Mouse (Mus musculus) kidney, postnatal 36 days (tissue): ENCODE data around the gene Ctbs.
"Not testable (repeated sequence)": the region's sequence is repeated elsewhere in the genome, so short reads cannot be mapped to it uniquely, and the experiment has no call there.

Source experiments
- DNase-seq, 2 experiments: peaks; one replicate each; pipeline ENCODE4 v3.0.0; 2021 to 2022; ENCODE audit warnings: mixed read lengths in 2 of 2

The Ctbs gene

GRCm38 (mm10) chr3:146449745-146450250 lies at the start of gene Ctbs:
Gene Ctbs (plus strand): TSS chr3:146449795.
- no peak for DNase-seq

GRCm38 (mm10) chr3:146403770-146404169 lies 45.8 kb upstream of the Ctbs start:
- peak in 1 of 2 experiments; percentile 38 for DNase-seq

GRCm38 (mm10) chr3:146404311-146405201 lies 45.0 kb upstream of the Ctbs start, which contains the start of gene Ssx2ip:
Gene Ssx2ip (plus strand): TSS chr3:146404642.
- DNase-seq, result peak; percentile 97 to 99

GRCm38 (mm10) chr3:146405213-146406006 lies 44.2 kb upstream of the Ctbs start:
- peak in 1 of 2 experiments; percentile 10 for DNase-seq

GRCm38 (mm10) chr3:146406007-146406341 lies 43.6 kb upstream of the Ctbs start:
- peak; percentile 66 to 71 for DNase-seq

GRCm38 (mm10) chr3:146407086-146407721 lies 42.4 kb upstream of the Ctbs start:
- peak; percentile 37 to 39 for DNase-seq

GRCm38 (mm10) chr3:146410114-146410513 lies 39.5 kb upstream of the Ctbs start:
- no peak for DNase-seq

- DNase-seq, result no peak
Observed at GRCm38 (mm10) chr3:146412008-146412407, 37.6 kb upstream of the Ctbs start.

GRCm38 (mm10) chr3:146412480-146412879 lies 37.1 kb upstream of the Ctbs start:
- no peak for DNase-seq

- DNase-seq, result no peak
Observed at GRCm38 (mm10) chr3:146413016-146413415, 36.6 kb upstream of the Ctbs start.

- no peak for DNase-seq
Observed at GRCm38 (mm10) chr3:146413992-146414391, 35.6 kb upstream of the Ctbs start.

- DNase-seq, result peak; percentile 55 to 72
Observed at GRCm38 (mm10) chr3:146414555-146414954, 35.0 kb upstream of the Ctbs start.

GRCm38 (mm10) chr3:146417873-146418272 lies 31.7 kb upstream of the Ctbs start:
- DNase-seq, result no peak

GRCm38 (mm10) chr3:146418901-146419300 lies 30.7 kb upstream of the Ctbs start:
- DNase-seq, result no peak

GRCm38 (mm10) chr3:146419534-146419933 lies 30.1 kb upstream of the Ctbs start:
- DNase-seq, result no peak

GRCm38 (mm10) chr3:146419992-146420537 lies 29.5 kb upstream of the Ctbs start:
- DNase-seq, result no peak

- DNase-seq, result no peak
Observed at GRCm38 (mm10) chr3:146421787-146422186, 27.8 kb upstream of the Ctbs start.

- DNase-seq, result peak in 1 of 2 experiments; percentile 68
Observed at GRCm38 (mm10) chr3:146423710-146424109, 25.9 kb upstream of the Ctbs start.

GRCm38 (mm10) chr3:146424306-146424900 lies 25.2 kb upstream of the Ctbs start:
- peak in 1 of 2 experiments; percentile 38 for DNase-seq

GRCm38 (mm10) chr3:146425902-146426301 lies 23.7 kb upstream of the Ctbs start:
- DNase-seq, result no peak

- DNase-seq, result no peak
Observed at GRCm38 (mm10) chr3:146426489-146426888, 23.1 kb upstream of the Ctbs start.

GRCm38 (mm10) chr3:146433063-146433462 lies 16.5 kb upstream of the Ctbs start:
- DNase-seq, result not testable (repeated sequence)
